Mouse (Mus musculus) induced T-regulatory cell, adult 2 months (primary cell): ENCODE results near the gene Tmem63a.
"Not testable (repeated sequence)": the region's sequence is repeated elsewhere in the genome, so short reads cannot be mapped to it uniquely, and the experiment has no call there.

ENCODE experiments used
- DNase-seq: peaks from one replicate; pipeline ENCODE4 v3.0.0-alpha.2; 2012; ENCODE audit warnings: low read depth

The Tmem63a gene

GRCm38 (mm10) chr1:180926286-180926685 lies 15.9 kb upstream of the Tmem63a start:
- DNase-seq: peak; percentile 76

GRCm38 (mm10) chr1:180929599-180929998 lies 12.5 kb upstream of the Tmem63a start:
- DNase-seq: no peak

GRCm38 (mm10) chr1:180931106-180931505 lies 11.0 kb upstream of the Tmem63a start:
- no peak for DNase-seq

- no peak for DNase-seq
Observed at GRCm38 (mm10) chr1:180933659-180934058, 8.5 kb upstream of the Tmem63a start.

GRCm38 (mm10) chr1:180934467-180935419 lies 7.4 kb upstream of the Tmem63a start, which contains the start of gene Lefty1:
Gene Lefty1, plus strand, starts transcription at chr1:180935022.
- no peak for DNase-seq

GRCm38 (mm10) chr1:180936610-180937398 lies 5.3 kb upstream of the Tmem63a start:
- peak; percentile 60 for DNase-seq

- DNase-seq: not testable (repeated sequence)
Observed at GRCm38 (mm10) chr1:180937631-180938030, 4.5 kb upstream of the Tmem63a start.

GRCm38 (mm10) chr1:180938781-180939180 lies 3.4 kb upstream of the Tmem63a start:
- DNase-seq: peak; percentile 52

GRCm38 (mm10) chr1:180940776-180941460 lies 1.2 kb upstream of the Tmem63a start:
- peak; percentile 64 for DNase-seq

- DNase-seq: no peak
Observed at GRCm38 (mm10) chr1:180941726-180942125, 418 bp upstream of the Tmem63a start.

- peak; percentile 63 for DNase-seq
Observed at GRCm38 (mm10) chr1:180943032-180943644, 994 bp downstream of the Tmem63a start.

- DNase-seq: no peak
Observed at GRCm38 (mm10) chr1:180943896-180944295, 1.8 kb downstream of the Tmem63a start.

GRCm38 (mm10) chr1:180944553-180944952 lies 2.4 kb downstream of the Tmem63a start:
- DNase-seq: no peak

- DNase-seq: peak; percentile 45
Observed at GRCm38 (mm10) chr1:180945001-180945980, 3.1 kb downstream of the Tmem63a start.

- DNase-seq: no peak
Observed at GRCm38 (mm10) chr1:180946448-180946847, 4.3 kb downstream of the Tmem63a start.

GRCm38 (mm10) chr1:180952085-180952746 lies 10.1 kb downstream of the Tmem63a start:
- DNase-seq: no peak

- DNase-seq: no peak
Observed at GRCm38 (mm10) chr1:180952808-180953207, 10.7 kb downstream of the Tmem63a start.

GRCm38 (mm10) chr1:180956401-180956800 lies 14.3 kb downstream of the Tmem63a start:
- peak; percentile 47 for DNase-seq

- no peak for DNase-seq
Observed at GRCm38 (mm10) chr1:180956973-180957381, 14.8 kb downstream of the Tmem63a start.

- no peak for DNase-seq
Observed at GRCm38 (mm10) chr1:180957989-180958388, 15.8 kb downstream of the Tmem63a start.
